Mouse (Mus musculus): ENCODE measurements around the gene Obscn.

The Obscn gene

DNA sequence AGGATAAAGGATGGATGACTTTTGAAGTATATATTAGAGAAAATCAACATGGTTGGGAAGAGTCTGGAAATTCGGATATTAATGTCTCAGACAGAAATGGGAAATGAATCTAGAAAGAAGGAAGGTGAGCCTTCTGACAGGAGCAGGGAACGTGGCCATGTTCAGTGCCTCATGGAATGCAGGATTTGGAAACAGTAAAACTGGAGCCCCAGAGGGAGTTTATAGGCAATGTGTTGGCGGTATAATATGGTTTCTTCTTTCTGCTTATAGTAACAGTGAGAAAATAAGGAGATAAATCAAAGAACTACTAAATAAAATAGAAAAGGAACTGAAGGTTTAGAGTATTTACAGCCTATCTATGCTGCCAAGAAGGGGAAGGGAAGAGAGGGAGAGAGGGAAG lies 78.2 kb downstream of the Obscn start:
- DNase-seq (ENCODE audit: low spot score in 2 of 2), result no peak

DNA sequence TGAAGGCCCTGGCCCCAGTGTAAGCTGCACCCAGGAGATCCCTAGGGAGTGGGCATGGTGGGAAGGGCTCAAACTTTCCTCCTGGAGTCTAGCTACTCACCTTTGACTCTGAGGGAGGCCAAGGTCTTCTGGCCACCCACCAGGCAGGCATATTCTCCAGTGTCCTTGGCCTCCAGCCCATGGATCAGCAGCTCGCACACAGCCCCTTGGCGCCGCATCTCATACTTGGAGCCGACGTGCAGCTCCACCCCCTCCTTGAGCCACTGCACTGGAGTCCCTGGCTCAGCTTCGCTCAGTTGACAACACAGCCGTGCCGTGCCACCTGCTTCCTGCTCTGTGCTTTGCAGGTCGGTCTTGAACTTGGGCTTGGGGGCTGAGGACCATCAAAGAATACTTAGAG lies 85.2 kb downstream of the Obscn start:
- peak in 1 of 2 experiments; percentile 8 for DNase-seq (ENCODE audit: low spot score in 2 of 2)

DNA sequence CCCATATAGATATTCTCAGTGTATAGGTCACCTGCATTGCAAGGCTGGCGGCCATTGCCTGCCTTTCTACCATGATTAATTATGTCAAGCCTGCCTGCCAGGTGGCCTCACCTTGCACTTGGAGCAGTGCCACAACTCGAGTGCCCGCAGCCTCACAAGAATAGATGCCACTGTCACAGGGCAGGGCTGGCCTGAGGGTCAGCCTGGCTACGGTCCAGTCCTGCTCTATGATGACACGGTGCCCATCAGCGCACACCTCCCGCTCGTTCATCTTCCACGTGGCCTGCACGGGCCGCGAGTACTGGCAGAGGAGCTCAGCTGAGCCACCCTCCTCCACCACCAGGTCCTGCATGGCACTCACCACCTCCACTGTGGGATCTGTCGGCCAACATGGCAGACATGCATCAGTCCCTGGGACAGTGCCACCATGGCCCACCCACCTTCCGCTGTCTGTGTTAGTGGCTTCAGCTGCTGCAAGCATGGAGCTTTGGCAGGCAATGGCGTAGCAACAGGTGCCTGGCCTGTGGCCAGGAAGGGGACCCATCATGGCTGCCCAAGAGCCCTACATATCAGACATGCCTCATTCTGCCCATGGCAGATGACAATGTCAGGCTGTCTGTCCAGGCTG lies 91.4 kb downstream of the Obscn start:
- peak in 1 of 2 experiments; percentile 60 for DNase-seq (ENCODE audit: low spot score in 2 of 2)

- DNase-seq (ENCODE audit: low spot score in 2 of 2), result no peak
These were observed 107.2 kb downstream of the Obscn start for GRCm38 (mm10) chr11:59029003-59029402.

DNA sequence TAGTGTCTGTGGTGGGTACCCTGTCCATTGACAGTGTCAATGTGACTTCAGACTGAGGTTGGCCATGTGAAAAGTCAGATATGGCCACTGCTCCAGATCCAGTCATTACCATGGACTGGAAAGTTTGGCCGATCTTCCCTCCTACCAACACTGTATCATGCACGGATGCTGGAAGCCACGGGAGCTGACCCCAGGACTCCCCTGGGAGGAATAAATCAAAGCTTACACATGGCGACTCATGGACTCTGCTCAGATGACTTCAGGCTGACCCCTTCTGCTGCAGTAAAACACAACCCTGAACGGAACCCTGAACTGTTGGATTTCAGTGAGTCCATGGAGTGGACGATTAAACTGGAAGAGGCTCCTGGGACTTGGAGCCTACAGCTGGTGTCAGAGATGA lies 109.8 kb downstream of the Obscn start:
- no peak for DNase-seq (ENCODE audit: low spot score in 2 of 2)

- peak in 1 of 2 experiments; percentile 38 for DNase-seq (ENCODE audit: low spot score in 2 of 2)
These were observed 121.2 kb downstream of the Obscn start for GRCm38 (mm10) chr11:59015052-59015451.

GRCm38 (mm10) chr11:59002327-59003079 lies 133.7 kb downstream of the Obscn start:
- no peak for DNase-seq (ENCODE audit: low spot score in 2 of 2)

GRCm38 (mm10) chr11:59000635-59001034 lies 135.6 kb downstream of the Obscn start:
- no peak for DNase-seq (ENCODE audit: low spot score in 2 of 2)

DNA sequence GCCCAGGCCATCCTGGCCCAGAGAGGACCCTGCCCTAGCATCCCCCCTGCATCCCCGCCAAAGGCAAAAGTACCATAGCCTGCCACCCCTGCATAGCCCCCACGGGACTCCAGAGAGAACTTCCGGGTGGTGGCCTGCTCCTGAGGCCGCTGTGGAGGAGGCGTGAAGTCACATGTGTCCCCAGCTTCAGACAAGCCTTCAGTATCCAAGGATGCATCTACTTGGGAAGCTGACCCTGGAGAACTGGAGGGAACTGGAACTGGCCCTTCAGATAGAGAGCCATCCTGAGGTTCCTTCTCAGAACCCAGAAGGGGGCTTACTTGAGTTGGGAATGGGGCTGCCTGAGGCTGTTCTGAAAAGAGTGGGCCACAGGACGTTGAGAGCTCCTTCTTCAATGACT lies 136.4 kb downstream of the Obscn start:
- no peak for DNase-seq (ENCODE audit: low spot score in 2 of 2)

DNA sequence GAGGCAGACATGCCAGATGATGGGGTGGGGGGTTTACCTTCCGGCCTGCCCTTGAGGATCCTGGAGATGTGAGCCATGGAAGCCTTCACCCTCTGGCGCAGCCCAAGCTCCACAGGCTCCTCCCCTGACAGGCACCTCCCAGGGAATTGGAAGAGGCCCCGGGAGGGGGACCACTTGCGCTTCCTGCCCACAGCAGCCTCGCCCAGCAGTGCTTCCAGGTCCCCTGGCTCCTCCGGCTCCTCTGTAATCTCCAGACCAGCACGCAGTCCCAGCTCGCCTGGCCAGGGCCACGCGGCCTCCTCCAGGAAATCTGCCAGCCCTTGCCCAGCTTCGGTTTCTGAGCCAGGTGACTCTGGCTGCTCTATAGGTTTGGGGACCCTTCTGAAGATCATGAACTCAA lies 137.0 kb downstream of the Obscn start:
- DNase-seq (ENCODE audit: low spot score in 2 of 2), result no peak

DNA sequence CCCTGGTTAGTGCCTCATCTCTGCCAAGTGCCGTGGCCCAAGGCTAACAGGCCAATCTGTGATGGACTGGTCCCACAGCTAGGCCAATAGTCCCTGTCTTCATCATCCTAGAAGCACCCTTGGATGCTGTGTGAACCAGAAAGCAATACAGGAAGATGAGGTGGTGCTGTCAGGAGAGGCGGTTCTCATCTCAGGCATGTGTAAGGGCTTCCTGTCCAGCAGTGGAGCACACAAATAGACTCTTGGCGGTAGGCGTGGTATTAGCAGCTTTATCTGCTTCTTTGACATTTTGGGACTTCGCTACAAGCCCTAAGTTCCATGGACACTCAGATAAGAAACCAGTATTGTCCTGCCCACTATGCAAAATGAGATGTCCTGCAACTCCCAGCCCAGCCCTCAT lies 138.7 kb downstream of the Obscn start:
- no peak for DNase-seq (ENCODE audit: low spot score in 2 of 2)

DNA sequence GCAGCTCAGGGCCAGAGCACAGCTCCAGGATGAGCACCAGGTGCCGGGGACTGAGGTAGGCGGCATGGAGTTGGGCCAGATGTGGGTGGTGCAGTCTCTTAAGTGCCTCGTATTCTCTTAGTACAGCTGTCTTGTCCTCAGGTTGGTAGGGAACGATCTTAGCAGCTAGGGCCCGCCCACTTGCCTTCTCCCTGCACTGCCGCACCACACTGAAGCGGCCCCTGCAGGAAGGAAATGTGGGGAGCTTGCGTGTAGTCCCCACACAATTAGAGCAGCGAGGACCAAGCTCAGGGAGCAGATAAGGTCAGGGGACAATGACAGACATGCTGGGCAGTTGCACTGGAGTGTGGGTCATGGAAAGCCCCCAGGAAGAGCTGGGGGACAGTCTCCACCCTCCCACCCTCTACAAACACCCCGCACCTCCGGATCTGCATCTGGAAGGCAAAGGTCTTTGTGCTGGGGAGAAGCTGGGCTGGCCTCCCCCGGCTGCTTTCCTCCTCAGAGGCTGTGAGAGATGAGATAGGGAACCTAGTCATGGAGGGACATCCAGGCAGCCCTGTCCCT lies 140.3 kb downstream of the Obscn start:
- DNase-seq (ENCODE audit: low spot score in 2 of 2), result no peak

- DNase-seq (ENCODE audit: low spot score in 2 of 2), result no peak
These were observed 141.0 kb downstream of the Obscn start for GRCm38 (mm10) chr11:58995061-58995806.

GRCm38 (mm10) chr11:58994337-58994826 lies 141.8 kb downstream of the Obscn start:
- DNase-seq (ENCODE audit: low spot score in 2 of 2), result peak in 1 of 2 experiments; percentile 40

- no peak for DNase-seq (ENCODE audit: low spot score in 2 of 2)
These were observed 143.0 kb downstream of the Obscn start for GRCm38 (mm10) chr11:58993091-58993670.

DNA sequence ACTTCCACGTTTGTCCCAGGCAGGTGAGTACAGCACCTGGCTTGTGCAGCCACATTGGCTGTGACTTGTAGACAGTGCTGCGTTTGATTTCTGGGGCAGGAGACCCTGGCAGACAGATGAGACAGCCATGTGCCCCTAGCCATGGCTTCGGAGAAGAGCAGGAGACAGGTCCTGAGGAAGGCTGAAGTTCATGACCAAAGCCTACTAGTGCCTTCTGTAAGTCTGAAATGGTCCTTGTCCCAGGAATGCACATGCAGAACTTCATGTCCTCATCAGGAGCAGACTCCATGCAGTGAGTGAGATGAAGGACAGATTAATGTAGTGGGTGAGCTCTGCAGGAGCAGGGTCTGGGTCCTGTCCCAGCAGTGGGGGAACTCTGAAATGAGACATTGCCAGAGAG lies 144.3 kb downstream of the Obscn start:
- DNase-seq (ENCODE audit: low spot score in 2 of 2), result no peak

DNA sequence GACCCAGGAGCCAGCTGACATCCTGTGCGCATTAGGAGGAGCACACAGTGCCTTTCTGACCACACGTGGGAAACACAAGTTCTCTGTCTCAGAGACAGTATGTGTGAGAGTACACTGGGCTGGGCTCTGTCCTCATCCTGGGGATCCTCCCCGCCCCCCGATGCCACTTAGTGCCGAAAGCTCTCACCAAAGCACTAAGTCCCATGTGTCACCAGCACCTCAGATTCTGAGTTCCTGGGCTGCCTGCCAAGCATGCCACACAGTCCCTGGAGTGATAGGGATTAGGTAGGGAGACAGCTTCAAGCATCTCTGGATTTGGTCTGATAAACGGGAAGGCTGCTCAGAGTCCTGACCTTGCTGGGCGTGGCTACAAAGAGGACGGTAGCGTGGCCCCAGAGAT lies 145.4 kb downstream of the Obscn start:
- no peak for DNase-seq (ENCODE audit: low spot score in 2 of 2)

DNA sequence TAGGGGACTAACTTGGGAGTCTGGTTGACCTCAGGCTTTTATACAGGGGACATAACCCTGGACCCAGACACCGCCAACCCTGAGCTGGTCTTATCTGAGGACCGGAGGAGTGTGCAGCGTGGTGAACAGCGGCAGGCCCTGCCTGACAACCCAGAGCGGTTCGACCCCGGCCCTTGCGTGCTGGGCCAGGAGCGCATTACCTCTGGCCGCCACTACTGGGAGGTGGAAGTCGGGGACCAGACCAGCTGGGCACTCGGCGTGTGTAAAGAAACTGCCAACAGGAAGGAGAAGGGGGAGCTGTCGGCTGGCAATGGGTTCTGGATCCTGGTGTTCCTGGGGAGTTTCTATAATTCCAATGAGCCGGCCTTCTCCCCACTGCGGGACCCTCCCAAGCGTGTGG lies 146.1 kb downstream of the Obscn start:
- no peak for DNase-seq (ENCODE audit: low spot score in 2 of 2)

- no peak for DNase-seq (ENCODE audit: low spot score in 2 of 2)
These were observed 147.0 kb downstream of the Obscn start for GRCm38 (mm10) chr11:58989166-58989565.

DNA sequence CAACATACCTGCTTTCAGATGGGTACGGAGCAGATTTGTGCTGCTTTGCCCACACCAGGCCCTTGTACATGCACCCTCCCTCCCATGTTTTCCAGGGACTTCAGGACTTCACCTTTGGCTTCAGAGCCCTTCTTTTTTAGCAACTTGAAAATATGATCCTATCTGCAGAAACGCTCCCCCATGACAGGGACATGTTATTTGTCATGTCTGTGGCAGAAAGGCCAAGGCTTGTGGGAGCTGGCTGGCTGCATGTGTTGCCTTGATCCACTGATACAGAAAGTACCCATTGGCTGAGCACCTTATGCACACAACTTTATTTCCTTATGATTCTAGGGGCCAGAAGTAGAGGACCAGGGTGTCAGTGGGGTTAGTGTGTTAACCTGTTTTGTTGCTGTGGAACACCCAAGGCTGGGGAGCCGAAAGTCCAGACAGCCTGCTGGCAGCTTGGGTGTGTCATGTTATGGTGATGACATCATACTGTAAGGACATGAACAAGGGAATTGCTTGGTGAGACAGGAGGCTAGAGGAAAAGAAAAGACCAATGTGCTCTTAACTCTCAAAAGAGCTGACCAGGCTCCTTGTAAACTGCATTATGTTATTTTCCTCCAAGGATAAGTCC lies 150.8 kb downstream of the Obscn start:
- DNase-seq (ENCODE audit: low spot score in 2 of 2), result no peak

GRCm38 (mm10) chr11:58984657-58985056 lies 151.5 kb downstream of the Obscn start:
- DNase-seq (ENCODE audit: low spot score in 2 of 2), result no peak

All from cerebellum, postnatal 4 days (tissue).